Mouse (Mus musculus) hindbrain, embryonic 15.5 days (tissue): ENCODE results near the gene Gm13889. TPM values are rescaled to one million over a fixed set of nuclear protein-coding genes. Genes with fewer than 3 reads are reported as not detected.
A peak's percentile ranks its signal among the peaks of the same experiment; 100 is the strongest.

Source experiments
- ATAC-seq: fragments of 200-750 bp; cut with Nextera tagmentation; 2 replicates; pipeline ENCODE4 v1.8.0; 2017; ENCODE audit warnings: low read depth, moderate number of reproducible peaks, moderate TSS enrichment; ENCODE audit not compliant: low FRiP score
- H3K27ac ChIP-seq: fragments of 300-500 bp; sonication (generic); replicated peaks from 2 replicates; pipeline ENCODE4 v1.5.1; 2015; ENCODE audit warnings: mild to moderate bottlenecking, inconsistent platforms
- H3K27me3 ChIP-seq: fragments of 300-500 bp; sonication (generic); 2 replicates; pipeline ENCODE4 v1.6.1; 2015; ENCODE audit warnings: control low read depth, inconsistent platforms
- H3K36me3 ChIP-seq: fragments of 300-500 bp; sonication (generic); 2 replicates; pipeline ENCODE4 v1.6.1; 2015; ENCODE audit warnings: control low read depth, inconsistent platforms
- H3K4me1 ChIP-seq: fragments of 300-500 bp; sonication (generic); replicated peaks from 2 replicates; pipeline ENCODE4 v1.6.1; 2015; ENCODE audit warnings: control low read depth, inconsistent platforms
- H3K4me2 ChIP-seq: fragments of 300-500 bp; sonication (generic); 2 replicates; pipeline ENCODE4 v1.6.1; 2015; ENCODE audit warnings: moderate library complexity, mild to moderate bottlenecking, inconsistent platforms
- H3K4me3 ChIP-seq: fragments of 300-500 bp; sonication (generic); 2 replicates; pipeline ENCODE4 v1.5.1; 2015; ENCODE audit warnings: mild to moderate bottlenecking, inconsistent platforms
- H3K9ac ChIP-seq: fragments of 300-500 bp; sonication (generic); 2 replicates; pipeline ENCODE4 v1.6.1; 2015; ENCODE audit warnings: inconsistent platforms
- H3K9me3 ChIP-seq: fragments of 300-500 bp; sonication (generic); 2 replicates; pipeline ENCODE4 v1.6.1; 2016; ENCODE audit warnings: control low read depth, inconsistent platforms
- WGBS: fragments of 180-500 bp; shearing (Covaris S2); methylation state at CpG from one replicate; pipeline ENCODE4 v1.1.7; 2015; 5-methylcytosine and 5-hydroxymethylcytosine counted together
- polyA plus RNA-seq: library from polyadenylated mRNA; unstranded; fragments of >200 nt; fragmentation: Nextera tagmentation; extraction: Ambion mirVana; gene quantifications from 2 replicates; pipeline ENCODE4 v1.2.1, GENCODE M21; 2015

Gm13889 gene
- 7.3 and 11.3 TPM in 2 replicates for polyA plus RNA-seq

DNA sequence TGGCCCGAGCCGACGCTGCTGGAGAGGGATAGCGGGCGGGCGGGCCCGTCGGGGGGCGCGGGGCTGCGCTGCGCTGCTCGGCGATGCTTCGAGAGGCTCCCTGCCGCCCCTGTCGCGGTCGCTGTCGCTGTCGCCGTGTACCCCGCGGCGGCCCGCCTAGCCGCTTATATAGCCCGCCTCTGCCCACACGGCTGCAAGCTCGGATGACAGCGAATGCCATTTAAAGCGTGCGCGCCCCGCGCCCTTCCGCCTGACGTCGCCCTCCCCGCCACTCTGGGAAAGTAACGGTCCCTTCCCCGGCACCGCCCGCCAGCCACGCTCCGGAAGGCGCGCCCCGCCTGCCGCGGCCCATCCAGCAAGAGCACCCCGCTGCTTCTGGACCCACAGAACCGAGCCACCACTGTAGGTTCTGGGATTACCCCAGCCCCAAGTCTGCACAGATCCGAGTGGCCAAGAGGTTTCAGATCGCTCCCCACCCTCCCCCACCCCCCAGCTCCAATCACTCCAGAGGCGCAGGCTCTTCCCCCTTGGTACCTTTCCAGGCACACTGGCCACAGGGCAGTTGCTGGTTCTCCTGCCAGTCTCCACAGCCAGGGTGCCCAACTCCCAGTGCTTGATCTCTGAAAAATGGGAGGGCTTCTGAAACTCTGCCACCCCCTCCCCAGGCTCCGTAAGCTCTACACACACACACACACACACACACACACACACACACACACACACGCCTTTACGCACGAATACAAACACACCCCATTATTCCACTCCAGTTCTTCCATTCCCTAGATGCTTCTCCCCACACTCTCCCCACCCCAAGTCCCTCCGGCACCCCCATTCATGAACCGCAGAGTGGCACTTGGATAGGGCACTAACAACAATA, at the start of gene Gm13889:
Gene Gm13889, minus strand, starts transcription at position 294 of the 877 bp plus-strand sequence.
- H3K36me3 ChIP-seq = no peaks in the 10 kb centered on the region
- peak within 1 kb of the TSS; percentile 64 for H3K4me3 ChIP-seq
- no peaks in the 10 kb centered on the region for H3K9me3 ChIP-seq
- peak within 1 kb of the TSS; percentile 74 for H3K27ac ChIP-seq
- H3K4me1 ChIP-seq = peaks cover 37% of the 10 kb centered on the region
- WGBS = 3% methylated on average over 57 of the region's 62 CpGs
- peak within 1 kb of the TSS; percentile 68 for H3K9ac ChIP-seq
- peak within 1 kb of the TSS; percentile 97 for H3K4me2 ChIP-seq
- ATAC-seq = peak; percentile 79
- H3K27me3 ChIP-seq = peaks cover 16% of the 10 kb centered on the region

DNA sequence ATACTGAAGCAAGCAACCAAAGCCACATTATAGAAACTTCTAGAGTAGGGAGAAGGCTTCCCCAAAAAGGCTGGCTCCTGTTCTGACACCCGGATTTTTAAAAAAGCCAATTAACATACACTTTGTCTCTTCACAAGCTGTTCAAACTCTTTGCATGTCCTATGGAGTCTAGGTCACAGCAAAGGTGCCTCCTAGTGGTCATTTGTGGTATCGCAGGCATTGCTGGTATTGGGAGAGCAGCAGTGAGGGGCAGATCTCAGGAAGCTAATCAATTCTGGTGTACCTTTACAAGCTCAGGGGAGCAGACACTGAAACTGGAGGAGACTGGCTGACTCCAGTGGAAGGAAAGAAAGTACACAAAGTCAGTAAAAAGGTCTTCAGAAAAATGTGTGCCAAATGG, 45.3 kb upstream of the Gm13889 start:
- no peaks in the 10 kb centered on the region for H3K4me1 ChIP-seq
- H3K27ac ChIP-seq = no peak overlapping the region
- WGBS = 7% methylated on average over 2 of the region's 2 CpGs
- no peak overlapping the region for H3K4me3 ChIP-seq
- ATAC-seq = peak; percentile 75; the same call in 1 of the 2 replicates
- no peaks in the 10 kb centered on the region for H3K9me3 ChIP-seq
- H3K9ac ChIP-seq = no peak overlapping the region
- no peak overlapping the region for H3K4me2 ChIP-seq
- no peaks in the 10 kb centered on the region for H3K27me3 ChIP-seq
- peaks cover 76% of the 10 kb centered on the region for H3K36me3 ChIP-seq

DNA sequence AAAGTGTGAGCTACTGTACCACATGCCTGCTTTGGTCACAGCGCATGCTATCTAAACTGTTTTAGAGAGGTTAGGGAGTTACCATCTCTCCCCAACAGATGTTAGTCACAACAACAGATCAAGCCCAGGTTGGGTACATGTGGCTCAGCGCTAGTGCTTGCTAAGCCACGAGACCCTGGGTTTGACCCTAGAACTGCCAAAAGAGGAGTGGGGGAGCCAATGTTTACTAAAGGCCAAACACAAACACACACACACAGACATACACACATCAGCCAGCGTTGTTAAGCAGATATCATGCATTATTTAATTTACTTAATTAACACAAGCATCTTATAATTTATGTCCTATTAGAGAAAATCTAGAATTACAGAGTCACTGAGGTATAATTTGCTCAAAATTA, 44.9 kb upstream of the Gm13889 start:
- Histone ChIP-seq H3K27ac (no peak overlapping the region), H3K27me3 (no peaks in the 10 kb centered on the region), H3K4me1 (no peaks in the 10 kb centered on the region), H3K9ac (no peak overlapping the region), H3K4me3 (no peak overlapping the region), H3K9me3 (no peaks in the 10 kb centered on the region), H3K36me3 (peaks cover 76% of the 10 kb centered on the region), H3K4me2 (no peak overlapping the region)
- WGBS = 82% methylated on average over 4 of the region's 4 CpGs
- no peak for ATAC-seq

DNA sequence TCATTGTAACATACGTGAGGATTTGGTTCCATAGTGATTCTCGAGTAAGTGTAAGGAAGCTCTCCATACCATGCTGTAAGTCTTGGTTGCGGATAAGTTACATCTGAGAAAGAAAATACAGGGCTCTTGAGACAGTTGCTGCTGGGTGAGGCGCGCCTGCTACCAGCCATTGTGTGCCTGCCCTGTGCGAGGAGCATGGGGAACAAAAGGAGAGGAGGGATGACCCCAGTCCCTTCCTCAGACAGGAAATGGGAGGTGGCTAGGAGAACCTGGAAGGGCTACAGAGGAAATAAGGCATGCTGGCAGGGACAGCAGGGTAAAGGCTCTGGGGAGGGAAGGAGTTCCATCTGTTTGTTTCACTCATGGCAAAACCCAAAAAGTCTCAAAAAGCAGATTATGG, 44.4 kb upstream of the Gm13889 start:
- 89% methylated on average over 6 of the region's 6 CpGs for WGBS
- ATAC-seq = no peak
- H3K4me3 ChIP-seq = no peak overlapping the region
- H3K36me3 ChIP-seq = peaks cover 75% of the 10 kb centered on the region
- no peaks in the 10 kb centered on the region for H3K4me1 ChIP-seq
- no peak overlapping the region for H3K27ac ChIP-seq
- no peak overlapping the region for H3K4me2 ChIP-seq
- H3K9me3 ChIP-seq = no peaks in the 10 kb centered on the region
- no peaks in the 10 kb centered on the region for H3K27me3 ChIP-seq
- H3K9ac ChIP-seq = no peak overlapping the region

DNA sequence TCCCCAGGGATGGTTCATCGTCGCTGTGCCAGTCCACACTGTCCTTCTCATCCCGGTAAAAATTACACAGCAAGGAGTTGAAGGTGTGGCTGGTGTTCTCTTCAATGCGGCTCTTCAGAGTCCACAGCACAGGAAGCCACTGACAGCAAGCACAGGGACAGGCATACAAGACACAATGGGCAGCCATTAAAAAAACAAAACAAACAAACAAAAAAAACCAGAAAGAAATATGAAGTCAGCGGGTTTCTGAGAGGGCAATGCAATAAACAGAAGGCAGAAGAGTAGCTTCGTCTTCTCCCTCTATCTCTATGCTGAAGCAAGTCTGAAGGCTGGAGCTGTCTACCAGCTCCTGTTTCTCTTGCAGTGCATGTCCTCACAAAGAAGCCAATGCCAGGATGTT, 39.3 kb upstream of the Gm13889 start, which contains the start of gene Gm27027:
Gene Gm27027, minus strand, starts transcription at position 101 of the 400 bp plus-strand sequence.
- ATAC-seq = no peak
- H3K36me3 ChIP-seq = peaks cover 61% of the 10 kb centered on the region
- 91% methylated on average over 6 of the region's 6 CpGs for WGBS

DNA sequence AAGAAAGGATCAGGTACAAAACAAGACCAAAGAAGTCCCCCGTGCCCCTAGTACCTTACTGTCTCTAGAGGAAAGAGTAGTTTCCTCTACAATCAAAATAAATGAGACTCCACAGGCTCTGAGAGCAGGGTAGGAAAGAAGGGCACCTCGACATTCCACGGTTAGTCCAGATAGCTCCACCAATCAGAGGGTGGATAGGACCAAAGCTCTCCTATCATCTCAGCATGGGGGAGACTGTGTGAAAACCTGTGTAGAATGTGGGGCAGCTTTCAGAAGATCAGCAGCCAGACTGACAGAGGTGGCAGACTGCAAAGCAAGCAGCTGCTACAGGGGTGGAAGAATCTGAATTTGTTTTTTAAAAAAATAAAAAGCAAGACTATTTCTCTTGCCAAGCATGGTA, 35.8 kb upstream of the Gm13889 start:
- H3K9ac ChIP-seq = no peak overlapping the region
- H3K4me1 ChIP-seq = peaks cover 20% of the 10 kb centered on the region
- peak overlapping the region; percentile 32; the same call in 1 of the 2 replicates for H3K27ac ChIP-seq
- no peaks in the 10 kb centered on the region for H3K9me3 ChIP-seq
- no peak overlapping the region for H3K4me2 ChIP-seq
- 0 out of 2 replicates have a peak, but pooled peaks have one; percentile 27 for ATAC-seq
- WGBS = 51% methylated on average over 3 of the region's 3 CpGs
- peaks cover 54% of the 10 kb centered on the region for H3K36me3 ChIP-seq
- H3K27me3 ChIP-seq = no peaks in the 10 kb centered on the region
- H3K4me3 ChIP-seq = no peak overlapping the region

More for the DNA sequence above, 39.3 kb upstream of the Gm13889 start, which contains the start of gene Gm27027:
- H3K4me3 ChIP-seq = no peak within 1 kb of the TSS
- no peak within 1 kb of the TSS for H3K4me2 ChIP-seq
- H3K27me3 ChIP-seq = no peaks in the 10 kb centered on the region
- no peak within 1 kb of the TSS for H3K9ac ChIP-seq
- H3K27ac ChIP-seq = no peak within 1 kb of the TSS
- H3K9me3 ChIP-seq = no peaks in the 10 kb centered on the region
- peaks cover 20% of the 10 kb centered on the region for H3K4me1 ChIP-seq

DNA sequence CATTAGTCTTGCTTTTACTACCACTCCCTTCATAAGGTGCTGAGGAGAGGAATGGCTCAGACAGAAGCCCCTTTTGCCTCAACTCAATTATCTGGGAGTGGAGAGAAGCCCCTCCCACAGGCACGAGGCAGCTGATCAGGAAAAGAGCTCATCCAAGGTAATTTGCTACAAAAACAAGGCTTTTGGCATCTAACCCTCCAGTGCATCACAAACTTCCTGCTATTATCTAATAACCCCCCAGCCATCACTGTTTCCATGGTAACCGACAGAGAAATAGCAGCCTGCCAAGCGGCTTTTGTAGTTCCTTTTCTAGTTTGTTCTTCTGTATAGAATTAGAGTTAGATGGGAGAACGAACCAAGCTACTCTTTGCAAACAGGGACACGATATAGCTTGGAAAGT, 35.3 kb upstream of the Gm13889 start:
- no peak overlapping the region for H3K9ac ChIP-seq
- 23% methylated on average over 5 of the region's 5 CpGs for WGBS

DNA sequence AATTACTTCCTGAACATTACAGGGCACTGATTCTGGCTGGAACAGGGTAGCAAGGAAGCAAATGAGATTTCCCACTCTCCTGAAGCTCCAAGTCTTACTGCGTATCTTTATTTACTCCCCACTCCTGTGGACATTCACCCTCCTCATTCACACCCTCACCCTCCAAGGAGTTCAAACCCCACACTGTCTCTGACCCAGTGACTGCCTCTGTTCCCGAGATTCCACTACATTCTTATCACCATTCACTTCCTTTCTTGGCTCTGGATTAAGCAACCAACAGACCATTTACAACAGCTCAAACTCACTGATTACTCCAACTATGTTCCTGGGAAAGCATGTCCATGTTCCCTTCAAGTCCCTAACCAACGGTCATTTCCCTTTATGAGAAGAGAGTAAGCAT, 34.3 kb upstream of the Gm13889 start:
- Histone ChIP-seq H3K4me3 (no peak overlapping the region), H3K9ac (no peak overlapping the region), H3K4me2 (no peak overlapping the region), H3K4me1 (peaks cover 20% of the 10 kb centered on the region), H3K36me3 (peaks cover 43% of the 10 kb centered on the region), H3K9me3 (no peaks in the 10 kb centered on the region), H3K27ac (no peak overlapping the region), H3K27me3 (no peaks in the 10 kb centered on the region)
- WGBS = 89% methylated on average over 3 of the region's 3 CpGs
- no peak for ATAC-seq

More for the DNA sequence above, 35.3 kb upstream of the Gm13889 start:
- H3K4me1 ChIP-seq = peaks cover 20% of the 10 kb centered on the region
- H3K27me3 ChIP-seq = no peaks in the 10 kb centered on the region
- H3K36me3 ChIP-seq = peaks cover 50% of the 10 kb centered on the region
- H3K27ac ChIP-seq = peak overlapping the region; percentile 32; the same call in 1 of the 2 replicates
- H3K9me3 ChIP-seq = no peaks in the 10 kb centered on the region
- H3K4me2 ChIP-seq = no peak overlapping the region
- ATAC-seq = no peak
- H3K4me3 ChIP-seq = no peak overlapping the region

DNA sequence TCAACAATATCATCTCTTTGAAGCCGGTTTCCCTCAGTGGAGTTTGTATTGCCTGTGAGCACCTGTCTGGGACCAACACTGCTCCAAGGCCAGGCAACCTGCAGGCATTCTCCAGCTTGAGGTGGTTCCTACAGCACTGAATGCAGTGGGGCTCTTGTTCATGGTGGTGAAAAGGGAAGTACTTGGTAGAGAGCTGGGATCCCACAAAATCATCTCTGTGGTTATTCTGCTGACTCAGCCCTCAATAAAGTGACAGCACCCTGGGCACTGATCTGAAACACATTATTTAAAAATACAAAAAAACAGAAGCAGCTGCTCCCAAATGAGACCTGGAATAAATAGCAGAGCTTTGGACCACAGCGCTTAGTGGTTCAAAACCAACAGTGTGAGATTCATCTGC, 31.4 kb upstream of the Gm13889 start:
- ATAC-seq = no peak
- H3K27ac ChIP-seq = no peak overlapping the region
- H3K4me2 ChIP-seq = no peak overlapping the region
- H3K4me1 ChIP-seq = peaks cover 20% of the 10 kb centered on the region
- H3K9ac ChIP-seq = no peak overlapping the region
- no peaks in the 10 kb centered on the region for H3K27me3 ChIP-seq
- H3K9me3 ChIP-seq = no peaks in the 10 kb centered on the region
- H3K36me3 ChIP-seq = peaks cover 35% of the 10 kb centered on the region
- WGBS = 95% methylated on average over 2 of the region's 2 CpGs
- H3K4me3 ChIP-seq = no peak overlapping the region

DNA sequence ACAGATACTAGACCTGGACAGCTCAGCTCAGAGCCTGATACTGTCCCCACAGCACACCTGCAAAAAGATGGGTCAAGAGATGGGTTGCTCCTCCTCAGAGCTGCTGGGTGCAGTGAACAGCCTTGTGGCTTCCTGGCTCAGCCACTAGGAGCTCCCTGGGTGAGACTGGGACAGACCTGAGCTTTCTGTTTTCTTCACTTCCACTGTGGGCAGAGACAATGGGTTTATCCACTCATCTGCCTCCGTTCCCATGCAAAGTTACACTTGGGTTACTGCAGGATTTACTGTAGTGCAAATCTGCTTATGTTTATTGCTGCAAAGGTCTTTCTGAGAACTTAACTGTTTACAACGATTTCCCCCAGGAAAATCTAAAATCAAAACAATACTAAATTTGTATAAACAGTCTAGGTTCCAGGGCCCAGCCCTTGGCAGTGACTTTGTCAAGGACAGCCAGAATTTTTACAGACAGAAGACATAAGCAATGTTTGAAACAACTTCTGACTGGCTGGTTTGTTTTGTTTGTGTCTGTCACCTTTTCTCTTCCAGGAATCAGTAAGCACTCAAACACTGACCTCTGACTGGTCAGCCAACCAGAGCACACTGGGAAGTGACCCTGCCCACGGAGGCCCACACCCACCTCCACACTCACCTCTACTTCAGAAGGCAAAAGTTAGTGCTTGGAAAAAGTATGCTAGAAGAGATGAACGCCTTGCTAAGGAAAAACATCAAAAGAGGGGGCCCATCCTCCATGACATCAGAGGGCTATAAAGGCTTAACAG, 25.6 kb upstream of the Gm13889 start:
- H3K9ac ChIP-seq = no peak overlapping the region
- no peak overlapping the region for H3K4me3 ChIP-seq
- H3K36me3 ChIP-seq = peaks cover 41% of the 10 kb centered on the region
- no peaks in the 10 kb centered on the region for H3K27me3 ChIP-seq
- ATAC-seq = no peak
- 88% methylated on average over 4 of the region's 4 CpGs for WGBS
- no peak overlapping the region for H3K4me2 ChIP-seq
- H3K9me3 ChIP-seq = no peaks in the 10 kb centered on the region
- H3K4me1 ChIP-seq = peaks cover 3% of the 10 kb centered on the region; the same call in 1 of the 2 replicates
- no peak overlapping the region for H3K27ac ChIP-seq

DNA sequence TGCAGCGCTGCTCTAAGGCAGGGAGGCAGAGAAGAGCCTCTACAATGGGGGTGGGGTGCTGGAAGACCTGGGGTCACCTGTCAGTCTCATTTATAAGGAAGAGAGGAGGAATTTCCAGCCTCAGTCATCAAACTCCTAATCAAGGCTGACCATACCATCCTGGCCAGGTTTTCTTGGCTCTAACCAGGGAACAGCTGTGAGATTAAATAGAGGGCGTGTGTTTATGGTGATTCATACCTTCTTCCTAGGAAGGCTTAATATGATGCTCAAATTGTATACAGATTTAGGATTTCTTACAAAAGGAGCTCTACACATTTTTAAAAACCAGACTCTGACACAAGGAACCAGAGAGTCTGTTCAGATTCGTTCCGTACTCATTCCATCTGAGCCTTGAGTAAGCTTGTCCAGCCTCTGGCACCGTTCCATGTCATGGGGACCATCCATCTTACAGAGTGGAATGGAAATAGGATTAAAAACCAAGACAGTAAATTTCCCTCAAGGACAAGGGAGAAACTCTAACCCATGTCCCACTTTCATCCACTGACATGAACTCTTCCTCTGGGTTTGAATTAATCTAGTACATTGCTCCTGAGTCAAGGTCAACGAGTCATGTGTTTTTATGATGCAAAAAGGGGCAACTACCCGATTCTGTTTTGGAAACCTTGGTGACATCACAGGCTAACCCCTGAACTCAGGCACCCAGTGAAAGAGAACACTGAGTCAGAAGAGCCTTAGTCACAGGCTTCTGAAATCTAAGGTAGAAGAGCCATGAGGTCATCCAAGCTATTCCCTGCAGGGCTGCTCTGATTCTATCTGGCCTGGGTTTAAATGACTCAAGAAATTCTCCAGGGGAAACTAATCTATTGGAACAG, 22.5 kb upstream of the Gm13889 start:
- no peak overlapping the region for H3K27ac ChIP-seq
- no peaks in the 10 kb centered on the region for H3K27me3 ChIP-seq
- whole genome bisulfite sequencing = 86% methylated on average over 7 of the region's 7 CpGs
- H3K4me3 ChIP-seq = no peak overlapping the region
- H3K36me3 ChIP-seq = peaks cover 32% of the 10 kb centered on the region
- H3K9me3 ChIP-seq = no peaks in the 10 kb centered on the region
- no peak for ATAC-seq
- H3K9ac ChIP-seq = no peak overlapping the region
- peaks cover 30% of the 10 kb centered on the region for H3K4me1 ChIP-seq
- no peak overlapping the region for H3K4me2 ChIP-seq
